Mouse (Mus musculus) cerebellum, postnatal 14 days (tissue): ENCODE results near the gene Tpra1.

Source experiments
- DNase-seq, 2 experiments: peaks; one replicate each; pipeline ENCODE4 v3.0.0; 2021; ENCODE audit warnings: mixed read lengths in 2 of 2

The Tpra1 gene

DNA sequence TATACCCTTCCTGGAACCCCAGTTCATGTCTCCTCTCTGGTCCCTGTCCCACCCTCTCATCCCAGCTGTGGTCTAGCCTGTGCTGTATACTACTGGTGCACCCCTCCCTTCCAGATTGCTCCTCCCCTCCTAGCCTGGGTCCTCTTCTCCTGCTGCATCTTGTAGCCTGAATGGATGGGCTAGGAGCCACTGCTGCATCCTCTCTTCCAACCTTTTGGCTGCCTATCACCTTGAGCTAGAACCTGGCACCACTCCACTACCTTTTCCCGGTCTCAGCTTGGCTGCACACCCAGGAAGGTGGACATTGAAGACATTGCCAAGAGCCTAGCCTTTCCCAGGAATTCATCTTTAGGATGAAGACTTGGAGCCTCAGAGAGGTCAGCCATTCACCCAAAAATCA lies 26.0 kb downstream of the Tpra1 start:
- peak; percentile 74 to 80 for DNase-seq

DNA sequence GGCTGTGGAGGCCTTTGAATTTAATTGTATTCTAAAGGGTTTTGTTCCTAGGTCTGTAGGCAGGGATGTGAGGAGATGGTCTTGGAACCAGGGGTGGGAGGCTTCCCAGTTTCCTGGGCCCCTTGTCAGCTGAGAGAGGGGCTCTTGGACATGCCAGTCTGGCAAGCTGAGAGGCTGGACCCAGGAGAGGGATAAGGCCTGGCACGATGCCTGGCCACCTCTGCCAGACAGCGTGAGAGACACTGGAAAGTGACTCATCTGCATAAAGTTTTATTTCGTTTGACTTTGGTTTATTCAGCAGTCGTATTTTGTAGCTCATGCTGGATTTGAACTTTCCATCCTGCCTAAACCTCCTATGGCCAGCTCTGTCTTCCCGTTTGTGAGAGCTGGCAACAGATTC lies 26.5 kb downstream of the Tpra1 start:
- DNase-seq = peak in 1 of 2 experiments; percentile 41

DNA sequence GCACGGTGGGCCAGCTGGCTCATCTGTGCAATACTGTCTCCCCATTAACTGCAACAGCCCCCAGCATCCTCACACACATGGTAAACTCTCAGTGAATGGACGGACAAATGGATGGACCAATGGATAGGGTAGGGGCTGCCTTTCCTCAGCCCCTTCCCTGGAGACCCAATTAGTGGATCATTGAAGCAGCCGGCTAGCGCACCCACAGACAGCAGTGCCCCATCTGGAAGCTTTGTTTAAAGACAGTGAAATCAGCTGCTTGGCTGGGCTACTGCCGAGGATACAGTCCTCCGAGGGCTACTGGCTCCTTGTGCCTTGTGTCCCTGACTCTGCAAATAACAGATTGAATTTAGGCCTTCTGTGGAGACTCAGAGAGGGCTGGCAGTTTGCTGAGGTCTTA lies 27.4 kb downstream of the Tpra1 start:
- peak in 1 of 2 experiments; percentile 7 for DNase-seq

DNA sequence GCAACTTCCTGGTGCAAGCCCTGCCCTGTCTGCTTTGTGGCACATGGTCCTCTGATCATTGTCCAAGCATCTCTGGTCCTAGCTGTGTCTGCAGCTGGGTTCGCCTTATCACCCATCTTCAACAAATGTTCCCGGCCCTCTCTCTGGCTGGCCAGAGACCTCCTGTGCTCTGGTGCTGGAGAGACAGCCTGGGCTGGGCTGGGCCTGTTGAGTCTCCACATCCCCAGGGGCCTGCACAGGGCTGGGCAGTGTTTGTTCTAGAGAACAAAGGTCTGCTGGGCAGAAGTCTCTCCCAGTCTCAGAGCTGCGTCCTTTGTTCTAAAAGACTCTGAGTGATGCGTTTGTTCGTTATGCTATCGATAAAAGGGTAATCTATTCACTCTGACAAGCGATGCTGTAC lies 28.0 kb downstream of the Tpra1 start:
- peak in 1 of 2 experiments; percentile 14 for DNase-seq

DNA sequence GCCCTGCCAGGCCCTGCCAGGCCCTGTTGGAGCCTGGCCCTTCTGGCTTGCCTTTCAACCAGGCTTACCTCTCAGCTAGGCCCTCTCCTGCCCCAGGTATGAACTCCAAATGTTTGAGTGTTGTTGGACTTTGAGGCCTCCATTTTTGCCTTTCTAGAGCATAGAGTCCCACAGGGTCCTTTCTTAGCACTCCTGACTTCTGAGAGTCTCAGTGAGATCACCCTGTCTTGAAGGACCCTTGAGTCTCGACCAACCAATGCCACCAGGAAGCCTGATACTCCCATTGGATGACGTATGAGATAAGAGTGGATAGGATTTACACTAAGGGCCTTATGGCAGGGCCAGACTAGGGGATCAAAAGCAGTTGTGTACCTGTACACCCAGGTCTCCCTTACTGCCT lies 29.4 kb downstream of the Tpra1 start:
- DNase-seq = no peak

DNA sequence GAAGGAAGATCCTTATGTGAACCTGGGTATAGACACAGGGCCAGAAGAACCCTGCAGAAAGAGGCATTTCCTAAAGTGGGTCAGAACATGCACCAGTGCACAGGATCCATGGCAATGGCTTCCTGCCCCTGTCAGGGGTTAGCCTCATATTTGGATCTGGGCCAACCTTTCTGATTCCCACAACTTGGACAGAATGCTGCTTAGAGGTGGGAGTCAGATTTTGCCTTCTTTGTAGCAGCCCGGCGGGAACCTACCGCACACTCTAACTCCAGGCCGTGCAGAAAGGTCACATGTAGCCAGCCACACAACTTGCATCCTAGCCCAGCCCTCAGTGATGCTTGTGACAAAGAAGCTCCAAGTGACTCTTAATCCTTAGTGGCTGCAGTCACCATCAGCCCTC lies 32.1 kb downstream of the Tpra1 start:
- DNase-seq = peak in 1 of 2 experiments; percentile 35

DNA sequence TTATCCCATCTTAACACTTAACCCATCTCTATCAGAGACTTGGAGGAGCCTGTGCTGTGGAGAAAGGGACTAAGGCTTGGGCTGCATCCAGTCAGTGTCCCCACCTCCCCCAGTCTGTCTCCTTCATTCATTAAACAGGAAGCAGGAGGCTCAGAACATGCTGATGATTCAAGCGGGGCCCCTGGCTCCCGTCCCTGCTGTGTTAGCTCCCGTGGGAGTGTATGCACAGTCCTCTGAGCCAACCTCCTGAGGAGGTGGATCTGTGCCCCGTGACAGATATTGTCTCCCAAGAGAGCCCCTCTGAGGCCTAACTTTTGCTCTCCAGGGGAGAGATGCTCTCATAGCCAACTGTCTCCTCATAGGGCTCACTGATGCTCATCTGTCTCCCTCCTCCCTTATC lies 32.8 kb downstream of the Tpra1 start:
- DNase-seq = peak in 1 of 2 experiments; percentile 17

DNA sequence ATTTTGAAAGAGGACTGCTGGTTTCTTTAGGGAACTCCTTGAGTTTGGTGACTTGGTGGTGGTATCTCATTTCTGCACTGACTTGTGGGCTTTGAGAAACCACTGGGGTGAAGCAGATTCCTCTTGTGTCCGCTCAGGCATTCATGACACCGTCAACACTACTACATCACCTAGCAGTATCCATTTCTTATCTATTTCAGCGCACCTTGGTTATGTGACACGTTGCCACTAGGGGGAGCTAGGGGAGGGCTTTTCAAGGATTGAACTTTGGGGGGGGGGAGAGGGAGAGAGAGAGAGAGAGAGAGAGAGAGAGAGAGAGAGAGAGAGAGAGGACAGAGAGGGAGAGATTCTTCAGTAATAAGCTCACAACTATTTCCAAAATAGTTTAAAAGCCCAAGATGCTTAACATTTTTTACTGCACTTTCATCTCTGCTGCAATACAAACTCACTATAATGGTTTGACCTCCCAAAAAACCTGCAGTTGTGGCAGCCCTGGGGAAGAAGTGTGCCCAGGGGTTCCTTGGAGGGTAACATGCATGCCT lies 33.8 kb downstream of the Tpra1 start:
- peak; percentile 81 to 89 for DNase-seq

DNA sequence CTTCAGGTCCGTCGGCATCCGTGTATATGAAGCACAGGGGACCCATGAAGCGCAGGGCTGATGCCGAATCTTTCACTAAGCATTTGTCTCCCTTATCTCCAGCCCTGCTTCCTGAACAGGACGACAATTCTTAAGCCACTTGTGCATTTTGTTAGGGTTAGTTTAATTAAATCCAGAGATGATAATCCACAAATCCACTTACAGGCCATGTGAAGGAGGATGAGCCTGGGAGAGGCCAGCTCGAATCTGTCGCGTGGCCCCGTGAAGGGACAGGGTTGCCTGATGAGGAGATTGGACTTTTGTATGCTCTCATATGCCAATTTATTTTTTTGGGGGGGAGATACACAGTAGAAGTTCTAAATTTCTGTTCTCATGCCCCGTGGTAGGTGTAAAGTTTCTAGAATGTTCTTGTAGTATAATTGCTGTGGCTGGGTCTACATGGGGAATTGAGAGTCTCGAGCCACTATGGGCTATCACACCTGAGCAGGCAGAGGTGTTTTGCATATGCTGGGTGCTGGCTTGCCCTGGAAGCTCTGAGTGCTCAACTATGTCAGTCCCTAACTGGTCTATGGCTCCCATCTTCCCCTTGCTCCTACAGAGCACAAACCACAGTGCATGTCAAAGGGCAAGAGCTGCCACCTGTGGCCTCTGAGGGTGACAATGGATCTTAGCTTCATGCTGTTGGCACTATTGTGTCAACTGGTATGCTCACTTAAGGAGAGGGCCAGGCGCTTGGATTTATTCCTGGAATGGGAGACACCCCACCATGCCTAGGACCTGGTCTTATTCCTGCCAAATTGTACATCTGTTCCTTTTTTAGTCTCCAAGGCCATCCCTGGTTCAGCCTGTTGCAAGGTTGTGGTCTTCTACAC lies 34.5 kb downstream of the Tpra1 start:
- peak; percentile 35 to 60 for DNase-seq

DNA sequence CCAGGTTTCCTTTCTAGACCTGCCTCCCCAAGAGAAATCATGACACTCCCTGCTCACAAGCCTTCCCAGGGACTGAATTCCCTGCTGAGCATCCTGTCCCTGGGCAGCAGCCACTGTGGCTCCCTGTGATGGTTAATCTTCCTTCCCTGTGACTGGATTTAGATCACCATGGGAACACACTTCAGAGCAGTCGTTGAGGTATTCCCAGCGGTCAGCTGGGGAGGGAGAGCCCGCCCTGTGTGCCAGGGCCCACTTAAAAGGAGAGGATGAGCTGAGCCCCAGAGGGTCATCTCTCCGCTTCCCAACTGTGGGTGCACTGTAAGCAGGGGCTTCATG lies 35.1 kb downstream of the Tpra1 start:
- DNase-seq = peak in 1 of 2 experiments; percentile 7

DNA sequence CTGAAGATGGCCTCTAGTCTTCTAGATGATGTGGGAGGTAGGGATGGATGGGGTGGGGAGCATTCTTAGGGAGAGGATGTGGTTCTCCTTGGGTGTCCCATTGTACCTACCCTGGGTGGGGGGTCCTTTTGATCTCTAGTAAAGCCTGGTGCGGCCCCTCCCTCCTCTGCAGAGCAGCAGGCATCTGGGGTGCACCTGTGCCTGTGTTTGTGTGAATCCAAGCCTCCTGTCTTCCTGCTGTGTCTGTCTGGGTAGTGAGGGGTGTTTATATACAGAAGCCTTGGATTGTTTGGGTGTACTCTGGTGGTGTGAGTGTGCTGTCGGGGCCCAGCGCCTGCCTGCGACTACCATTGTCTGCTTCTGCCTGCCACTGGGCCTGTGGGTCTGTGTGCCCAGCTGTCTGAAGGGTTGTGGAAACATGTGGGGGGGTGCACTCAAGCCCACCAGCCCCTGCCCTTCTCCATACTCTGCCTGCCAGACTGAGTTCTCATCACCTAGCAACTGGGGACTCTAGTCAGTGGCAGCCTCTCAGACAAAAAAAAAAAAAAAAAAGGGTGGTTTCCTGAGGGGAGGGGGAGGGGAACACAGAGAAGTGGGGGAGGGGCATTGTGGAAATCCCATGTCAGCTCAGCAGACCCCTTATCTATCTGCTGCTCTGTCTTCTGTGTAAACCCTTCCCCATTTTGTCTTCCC lies 36.1 kb downstream of the Tpra1 start:
- peak in 1 of 2 experiments; percentile 11 for DNase-seq

DNA sequence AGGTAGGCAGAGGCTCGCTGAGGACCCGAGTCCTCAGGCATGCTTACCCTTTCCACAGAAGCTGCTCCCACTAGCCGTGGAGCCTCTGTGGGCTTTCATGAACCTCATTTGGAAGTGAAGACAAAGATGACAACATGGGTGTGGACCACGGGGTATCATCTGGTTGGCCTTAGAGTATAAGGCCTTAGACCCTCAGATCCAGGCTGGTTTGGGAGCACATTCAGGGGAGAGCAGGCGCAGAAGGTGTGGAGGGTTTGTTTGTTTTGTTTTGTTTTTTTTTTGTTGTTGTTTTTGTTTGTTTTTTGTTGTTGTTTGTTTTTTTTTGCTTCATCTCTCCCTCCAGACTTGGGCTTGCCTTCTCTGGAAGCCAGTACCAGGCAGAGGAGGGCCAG lies 36.6 kb downstream of the Tpra1 start:
- no peak for DNase-seq

DNA sequence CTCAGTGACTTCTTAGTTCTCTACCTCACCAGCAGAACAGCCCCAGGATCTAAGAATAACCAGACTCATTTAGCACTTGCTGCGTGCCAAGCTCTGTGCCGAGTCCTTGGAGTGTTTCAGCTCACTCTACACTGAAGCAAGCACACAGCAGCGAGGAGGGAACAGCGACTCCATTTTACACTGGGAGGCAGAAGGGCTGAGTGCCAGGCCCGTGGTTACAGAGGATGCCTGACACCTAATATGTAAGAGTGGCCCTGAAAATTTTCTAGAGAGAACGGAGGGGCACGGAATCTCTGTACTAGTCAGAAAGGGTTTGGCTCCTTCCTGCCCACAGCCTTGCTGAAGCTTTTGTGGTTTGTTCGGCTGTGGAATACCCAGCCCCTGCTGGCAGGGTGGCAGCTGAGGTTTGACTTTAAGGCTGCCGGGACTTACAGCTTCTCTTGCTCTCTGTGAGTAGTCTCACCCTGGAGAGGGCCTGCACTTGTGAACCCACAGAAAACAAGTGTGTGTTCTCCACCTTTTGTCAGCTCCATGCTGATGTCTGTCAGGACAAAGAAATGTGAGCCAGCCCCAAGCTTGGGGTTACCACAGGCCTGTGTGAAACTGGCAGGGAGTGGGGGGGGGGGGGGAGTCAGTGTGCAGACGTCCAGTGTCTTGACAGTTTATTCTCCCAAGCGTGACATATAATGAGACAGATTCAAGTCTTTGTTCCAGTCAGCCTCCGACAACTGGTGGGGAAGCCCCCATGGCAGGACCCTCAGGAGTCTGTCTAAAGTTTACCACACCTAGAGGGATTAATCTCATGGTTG lies 37.4 kb downstream of the Tpra1 start:
- peak; percentile 53 to 54 for DNase-seq

DNA sequence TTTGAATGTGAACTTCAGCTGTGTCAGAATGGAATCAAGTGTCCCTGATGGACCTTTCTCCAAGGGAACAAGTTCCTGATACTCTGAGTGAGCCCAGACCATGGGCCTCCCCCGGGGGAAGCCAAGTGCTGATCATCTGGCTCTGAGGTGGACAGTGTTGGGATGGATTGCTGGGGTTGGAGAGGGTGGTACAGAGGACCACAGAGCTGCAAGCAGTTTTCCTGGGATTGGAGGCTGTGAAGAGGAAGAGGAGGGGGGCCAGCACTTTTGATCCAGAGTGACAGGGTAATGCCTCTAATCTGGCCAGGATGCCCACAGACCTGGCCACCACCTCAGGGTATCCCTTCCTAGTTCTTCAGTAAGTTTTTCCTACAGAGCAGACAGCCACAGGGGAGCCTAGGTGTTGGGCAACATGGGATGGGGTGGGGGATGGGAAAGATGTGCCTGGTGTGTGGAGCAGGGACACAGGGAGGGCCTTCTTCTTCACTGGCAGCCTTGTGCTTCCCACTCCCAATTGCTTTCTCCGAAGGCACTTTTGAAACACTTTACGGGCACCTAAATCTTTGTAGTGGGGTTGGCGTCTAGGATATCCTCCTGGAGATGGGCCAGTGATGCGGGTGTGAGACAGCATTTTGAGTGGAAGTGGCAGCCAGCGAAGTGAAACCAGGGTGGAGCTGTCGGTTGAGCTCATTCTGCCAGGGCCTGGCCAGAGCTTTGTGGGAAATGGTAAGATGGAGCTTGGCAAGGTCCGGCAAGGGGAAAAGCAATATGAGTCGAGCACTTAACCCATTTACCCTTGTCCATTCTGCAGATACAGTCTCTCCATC lies 38.3 kb downstream of the Tpra1 start:
- peak in 1 of 2 experiments; percentile 30 for DNase-seq

DNA sequence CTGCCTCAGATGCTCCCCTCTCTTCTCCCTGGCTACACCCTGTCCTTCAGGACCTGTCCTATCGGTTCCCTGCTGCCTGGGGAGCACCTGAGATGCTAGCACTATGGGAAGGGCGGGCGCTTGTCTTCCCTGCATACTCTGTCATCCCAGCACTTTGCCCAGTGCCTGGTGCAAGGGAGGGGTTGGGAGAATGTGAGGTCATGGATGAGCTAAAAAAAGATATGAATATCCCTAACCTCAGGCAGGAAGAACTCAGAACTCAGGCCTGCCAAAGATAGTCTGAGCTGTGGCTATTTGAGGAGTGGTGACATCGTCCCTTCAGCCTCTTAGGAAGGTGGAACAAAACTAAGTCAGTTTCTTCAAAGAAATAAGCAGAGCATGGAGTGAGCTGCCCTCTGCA lies 39.6 kb downstream of the Tpra1 start:
- DNase-seq = peak in 1 of 2 experiments; percentile 24

DNA sequence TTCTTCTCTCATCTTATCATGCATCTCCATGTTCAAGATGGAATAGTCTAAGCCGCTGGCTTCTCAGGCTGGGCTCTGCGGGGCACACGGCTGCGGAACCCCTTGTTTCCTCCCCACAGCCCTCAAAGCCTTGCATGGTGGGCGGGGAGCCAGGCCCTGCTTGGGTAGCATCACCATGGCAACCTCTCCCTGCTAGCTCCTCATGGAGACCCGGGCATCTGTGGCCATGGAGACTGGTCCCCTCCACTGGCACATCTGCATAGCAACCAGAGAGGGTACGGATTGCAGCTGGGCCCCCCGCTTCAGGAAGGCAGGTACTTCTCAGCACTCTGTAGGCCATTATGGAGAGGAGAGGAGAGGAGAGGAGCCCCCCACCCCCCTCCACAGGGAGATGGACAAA lies 40.5 kb downstream of the Tpra1 start:
- peak; percentile 67 to 78 for DNase-seq

DNA sequence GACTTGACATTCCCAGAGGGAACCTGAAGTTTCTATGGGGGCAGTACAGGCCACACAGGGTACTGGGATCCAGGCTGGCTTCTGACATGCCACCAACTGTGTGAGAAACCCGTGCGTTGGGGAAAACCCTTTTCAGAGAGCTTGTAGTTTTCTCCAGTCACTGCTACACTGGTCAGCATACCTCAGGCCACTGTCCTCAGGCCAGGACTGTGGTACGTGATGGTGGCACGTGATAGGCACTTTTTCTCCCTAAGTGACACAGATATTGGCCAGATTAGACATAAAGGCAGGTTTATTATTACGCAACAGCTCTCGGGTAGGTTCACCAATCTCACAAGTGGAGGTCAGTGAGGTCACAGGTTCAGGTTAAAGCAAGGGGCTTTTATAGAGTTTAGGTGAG lies 41.6 kb downstream of the Tpra1 start:
- no peak for DNase-seq

DNA sequence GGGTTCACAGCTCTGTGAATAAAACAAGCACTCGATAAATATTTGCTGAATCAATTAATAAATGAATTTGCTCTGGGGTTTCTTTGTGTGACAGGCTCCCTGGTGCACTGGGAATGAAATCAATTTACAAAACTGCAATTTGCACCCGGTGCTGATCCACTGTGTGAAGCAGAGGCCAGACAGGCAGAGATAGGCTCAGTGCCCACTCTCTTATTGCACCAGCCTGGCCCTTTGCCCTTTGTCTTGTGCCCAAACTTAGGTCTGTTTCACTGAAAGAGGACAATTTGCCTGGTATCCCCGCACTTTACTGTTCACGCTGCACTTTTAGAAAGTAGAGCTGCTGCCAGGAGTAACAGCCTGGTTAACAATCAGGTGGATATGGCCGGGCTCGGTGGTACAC lies 44.4 kb downstream of the Tpra1 start:
- DNase-seq = peak in 1 of 2 experiments; percentile 13

DNA sequence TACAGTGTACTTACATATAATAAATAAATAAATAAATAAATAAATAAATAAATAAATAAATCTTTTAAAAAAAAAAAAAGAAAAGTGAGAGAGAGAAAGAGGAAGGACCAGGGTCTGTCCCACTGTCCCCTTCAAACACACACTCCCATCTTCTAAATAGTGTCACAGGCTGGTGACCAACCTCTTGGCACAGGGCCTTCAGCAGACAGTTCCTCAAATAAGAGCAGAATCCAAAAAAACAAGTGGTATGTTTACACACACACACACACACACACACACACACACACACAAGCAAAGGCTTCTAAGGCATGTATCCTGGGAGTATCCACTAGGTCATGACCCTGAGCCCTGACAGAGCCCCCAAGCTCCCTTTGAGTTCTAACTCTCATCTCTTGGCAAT lies 45.7 kb downstream of the Tpra1 start:
- no peak for DNase-seq

DNA sequence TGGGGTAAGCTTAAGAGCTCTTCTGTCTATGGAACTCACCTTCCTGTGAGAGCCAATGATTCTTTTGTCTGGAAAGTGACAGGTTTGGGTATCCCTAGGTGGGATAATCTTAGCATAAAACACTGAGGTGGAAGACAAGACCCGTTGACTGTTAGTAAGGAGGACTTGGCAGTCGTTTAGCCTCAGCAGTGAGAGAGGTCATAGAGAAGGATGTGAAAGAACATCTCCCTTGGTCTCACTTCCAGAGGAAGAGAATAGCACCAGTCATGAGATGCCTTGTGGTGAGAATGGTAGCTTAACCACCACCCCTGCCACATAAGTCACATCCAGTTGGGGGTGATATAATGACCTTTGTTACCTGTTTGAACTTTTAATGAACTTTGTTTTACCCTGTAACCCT lies 54.7 kb downstream of the Tpra1 start:
- no peak for DNase-seq

DNA sequence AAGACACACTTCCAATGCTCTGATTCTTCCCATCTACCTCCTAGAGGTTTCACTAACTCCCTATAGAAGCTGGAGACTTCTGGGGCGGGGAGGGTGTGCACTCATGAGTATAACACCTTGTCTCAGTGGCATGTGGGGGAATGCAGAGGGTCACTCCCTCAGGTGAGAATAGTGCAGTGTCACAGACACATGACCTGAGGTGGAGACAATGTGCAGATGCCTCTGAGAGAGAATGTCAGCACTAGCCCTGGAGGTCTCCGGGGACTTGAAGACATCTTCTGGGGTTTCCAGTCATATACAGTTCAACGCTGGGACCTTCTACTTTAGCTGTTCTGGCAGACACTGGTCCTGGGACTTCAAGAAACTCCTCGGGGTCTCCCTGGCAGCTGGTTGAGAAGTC lies 55.3 kb downstream of the Tpra1 start:
- DNase-seq = no peak

DNA sequence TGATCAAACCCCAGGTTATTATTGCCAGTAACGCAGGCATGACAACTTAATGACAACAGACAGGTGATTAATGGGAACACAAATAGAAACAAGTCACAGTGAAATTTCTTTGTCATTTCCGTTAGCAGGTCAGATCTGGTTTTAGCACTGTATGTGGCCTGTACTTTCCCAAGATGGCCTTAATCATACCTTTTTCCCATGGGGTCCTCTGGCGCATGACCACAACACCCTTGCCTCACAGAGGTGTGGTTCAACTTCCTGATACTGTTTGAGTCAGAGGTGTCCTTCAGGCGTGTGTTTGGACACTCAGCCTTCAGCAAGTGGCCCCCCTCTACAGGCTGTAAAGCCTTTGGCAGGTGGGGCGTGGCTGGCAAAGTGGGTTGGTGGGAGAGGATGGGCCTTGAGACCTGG lies 55.8 kb downstream of the Tpra1 start:
- DNase-seq = no peak
